Mouse (Mus musculus) CD4-positive helper T cell, adult 2 months (primary cell): ENCODE measurements around the gene B3gnt3.

Experiments used
- DNase-seq: peaks from one replicate; pipeline ENCODE4 v3.0.0-alpha.2; 2012; ENCODE audit warnings: low read depth, missing footprints, low spot score

Gene B3gnt3

GRCm38 (mm10) chr8:71678216-71678615, 23.4 kb downstream of the B3gnt3 start:
- no peak for DNase-seq

GRCm38 (mm10) chr8:71677555-71677954, 24.0 kb downstream of the B3gnt3 start:
- no peak for DNase-seq

- no peak for DNase-seq
Measured at GRCm38 (mm10) chr8:71676803-71677202, 24.8 kb downstream of the B3gnt3 start.

GRCm38 (mm10) chr8:71676020-71676741, 25.4 kb downstream of the B3gnt3 start, which contains the start of gene Jak3:
Gene Jak3, plus strand, starts transcription at chr8:71676296.
- DNase-seq = peak; percentile 93

GRCm38 (mm10) chr8:71675456-71676019, 26.1 kb downstream of the B3gnt3 start:
- peak; percentile 53 for DNase-seq

GRCm38 (mm10) chr8:71674071-71674470, 27.5 kb downstream of the B3gnt3 start:
- DNase-seq = no peak

DNA sequence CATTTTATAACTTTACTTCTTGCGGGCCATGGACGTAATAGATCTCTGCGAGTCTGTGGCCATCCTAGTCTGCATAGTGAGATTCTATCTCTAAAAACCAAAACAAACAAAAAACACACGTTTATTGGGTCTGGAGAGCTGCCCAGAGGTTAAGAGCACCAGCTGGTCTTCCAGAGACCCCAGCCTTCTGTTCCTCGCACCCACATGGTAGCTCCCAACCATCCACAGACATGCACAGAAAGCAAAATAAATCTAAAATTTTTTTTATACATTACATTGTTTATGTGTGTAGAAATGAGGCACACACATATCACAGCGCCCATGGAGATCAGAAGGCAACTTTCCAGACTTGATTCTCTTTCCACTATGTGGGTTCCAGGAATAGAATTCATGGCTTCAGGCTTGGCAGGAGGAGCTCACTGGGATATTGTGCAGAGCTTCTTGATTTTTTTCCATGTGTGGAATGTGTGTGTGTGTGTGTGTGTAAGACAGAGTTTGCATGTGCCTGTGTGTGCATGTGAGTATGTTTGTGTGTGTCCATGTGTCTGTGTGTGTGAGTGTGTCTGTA, 29.3 kb downstream of the B3gnt3 start:
- DNase-seq = no peak

- DNase-seq = peak; percentile 91
Measured at GRCm38 (mm10) chr8:71671549-71671965, 30.0 kb downstream of the B3gnt3 start, which contains the start of gene Unc13a. Gene Unc13a, minus strand, starts transcription at chr8:71671757.

- peak; percentile 79 for DNase-seq
Measured at GRCm38 (mm10) chr8:71670621-71671548, 30.7 kb downstream of the B3gnt3 start.

- DNase-seq = no peak
Measured at GRCm38 (mm10) chr8:71670198-71670597, 31.4 kb downstream of the B3gnt3 start.

GRCm38 (mm10) chr8:71668220-71668975, 33.2 kb downstream of the B3gnt3 start:
- DNase-seq = peak; percentile 84

DNA sequence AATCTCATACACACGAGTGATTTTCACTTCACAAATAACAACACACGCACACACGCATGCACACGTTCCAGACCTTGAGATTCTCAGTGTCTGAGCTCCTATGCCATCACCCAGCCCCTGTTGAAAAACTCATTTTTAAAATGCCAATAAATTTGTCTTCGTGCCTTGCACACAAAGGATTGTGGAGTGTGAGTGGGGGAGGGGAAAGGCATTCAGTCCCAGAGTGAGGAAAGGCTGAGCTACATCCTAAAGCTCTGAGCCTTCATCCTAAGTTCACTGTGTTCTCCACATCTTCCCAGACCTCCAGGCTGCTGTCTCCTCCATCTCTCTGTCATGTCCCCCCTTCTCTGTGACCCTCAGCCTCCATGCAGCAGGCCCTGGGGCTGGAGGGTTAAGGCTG, 34.3 kb downstream of the B3gnt3 start:
- no peak for DNase-seq

DNA sequence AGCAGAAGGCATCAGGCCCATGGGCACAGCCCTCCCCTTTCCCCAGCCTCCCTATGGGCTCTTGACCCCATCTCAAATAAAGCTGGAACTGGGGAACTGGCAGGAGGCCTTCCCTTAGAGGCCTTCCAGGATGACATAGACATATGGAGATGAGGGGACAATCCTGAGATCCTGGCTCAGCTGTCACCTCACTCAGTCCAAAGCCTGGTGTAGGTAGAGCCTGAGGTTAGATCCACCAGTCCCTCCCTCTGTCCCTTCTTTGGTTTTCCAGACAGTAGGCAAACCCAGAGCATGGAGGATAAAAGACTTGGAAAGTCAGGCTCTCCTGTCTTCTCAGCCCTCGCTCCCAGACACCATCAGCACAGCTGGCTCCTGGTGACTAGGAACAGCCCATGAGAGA, 34.7 kb downstream of the B3gnt3 start:
- no peak for DNase-seq

- DNase-seq = peak; percentile 81
Measured at GRCm38 (mm10) chr8:71665331-71666130, 36.1 kb downstream of the B3gnt3 start.

DNA sequence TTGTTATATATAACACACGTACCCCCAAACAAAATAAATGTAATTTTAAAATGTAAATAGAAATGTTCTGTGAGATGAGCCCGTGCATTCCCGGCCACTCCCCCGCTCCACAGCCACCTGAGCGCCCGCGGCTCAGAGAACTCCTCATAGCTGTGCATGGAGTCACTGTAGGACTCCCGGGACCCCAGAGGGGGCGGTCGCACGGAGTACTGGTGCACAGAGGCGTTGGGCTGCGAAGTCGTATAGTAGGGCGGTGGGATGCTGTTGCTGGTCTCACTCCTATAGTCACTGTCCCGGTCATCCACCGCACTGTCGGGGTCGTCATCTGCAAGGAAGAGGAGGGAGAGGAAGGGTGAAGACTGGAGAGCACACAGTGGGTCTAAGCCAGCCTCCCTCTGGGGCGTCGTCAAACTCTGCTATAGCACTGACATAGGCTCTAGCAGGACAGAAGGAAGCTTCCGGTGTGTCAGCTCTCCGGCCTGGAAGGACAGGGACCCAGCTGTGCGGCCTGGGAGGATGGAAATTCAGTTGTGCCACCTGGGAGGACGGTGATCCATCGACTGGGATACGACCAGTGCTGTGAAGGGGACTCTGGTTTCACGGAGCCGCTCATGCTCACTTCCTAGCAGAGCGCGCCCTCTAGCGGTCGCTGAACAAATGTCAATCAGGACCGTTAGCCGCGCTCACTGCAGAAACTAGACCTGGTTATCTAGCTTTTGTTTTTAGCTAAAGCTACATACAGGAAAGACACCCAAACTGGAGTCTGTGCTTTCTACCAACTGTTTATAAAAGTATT, 41.1 kb downstream of the B3gnt3 start:
- peak; percentile 83 for DNase-seq

DNA sequence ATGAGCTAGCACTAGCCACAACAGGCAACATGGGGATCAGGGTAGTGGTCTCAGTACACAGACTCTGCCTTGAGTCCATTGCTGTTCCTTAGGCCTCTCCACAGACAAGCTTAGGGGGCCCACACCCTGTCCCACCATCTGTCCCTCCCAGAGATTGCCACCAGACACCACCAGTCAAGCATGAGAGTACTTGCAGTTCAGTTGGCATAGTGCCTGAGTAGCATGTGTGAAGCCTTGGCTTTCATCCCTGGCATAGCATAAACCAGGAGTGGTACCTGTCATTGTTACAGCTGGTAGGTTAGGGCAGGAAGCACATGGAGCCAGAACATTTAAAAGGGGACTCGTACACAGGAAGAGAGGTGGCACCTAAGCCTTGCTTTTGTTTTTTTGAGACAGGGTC, 41.8 kb downstream of the B3gnt3 start:
- no peak for DNase-seq

DNA sequence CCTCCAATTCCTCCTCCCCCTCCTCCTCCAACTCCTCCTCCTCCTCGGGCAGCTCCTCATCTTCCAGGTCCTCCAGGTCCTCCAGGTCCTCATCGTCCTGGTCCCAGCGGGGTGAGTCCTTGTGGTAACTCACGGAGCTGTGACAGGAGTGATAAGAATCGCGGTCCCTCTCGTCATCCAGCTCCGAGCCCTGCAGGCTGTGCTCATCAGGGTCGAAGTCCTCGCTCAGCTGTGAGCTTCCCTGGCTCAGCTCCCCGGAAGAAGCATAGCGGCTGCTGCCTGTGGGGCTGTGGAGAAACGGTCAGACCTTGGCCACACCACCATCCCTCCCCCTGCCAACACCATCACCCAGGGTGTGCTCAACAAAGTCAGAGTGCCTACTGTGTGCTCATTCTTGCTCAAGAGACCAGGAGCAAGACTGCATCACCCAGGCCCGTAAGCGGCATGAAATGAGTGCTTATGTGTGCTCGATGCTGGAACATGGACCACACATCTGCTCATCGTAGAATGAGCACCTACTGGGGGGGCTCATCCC, 43.0 kb downstream of the B3gnt3 start:
- DNase-seq = no peak

DNA sequence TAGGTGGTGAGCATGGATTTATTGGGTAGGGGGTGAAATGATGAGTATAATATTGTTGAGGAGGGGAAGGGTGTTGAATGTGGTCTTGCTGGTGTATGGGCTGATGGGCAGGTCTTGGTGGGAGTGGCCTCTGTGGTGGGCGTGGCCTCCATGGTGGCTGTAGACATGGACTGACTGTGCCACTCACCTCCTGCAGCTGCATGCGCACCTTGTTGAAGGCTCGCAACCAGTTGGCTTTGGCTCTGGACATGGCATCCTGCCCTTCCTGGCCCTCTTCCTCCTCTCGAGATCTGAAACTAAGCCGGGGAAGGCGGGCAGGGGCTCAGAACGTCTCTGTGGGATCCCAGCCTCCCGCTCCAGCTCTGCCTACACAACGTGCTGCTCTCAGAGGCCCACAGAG, 43.8 kb downstream of the B3gnt3 start:
- no peak for DNase-seq

- DNase-seq = peak; percentile 62
Measured at GRCm38 (mm10) chr8:71654600-71654999, 47.0 kb downstream of the B3gnt3 start.
